Mouse (Mus musculus) bone marrow macrophage, adult 2 months (primary cell): ENCODE results near the gene Nt5c3b.

Experiments used
- CTCF ChIP-seq: IDR thresholded peaks from 2 replicates; pipeline ENCODE4 v1.5.1; 2012; ENCODE audit warnings: low read depth, mild to moderate bottlenecking, low read length, moderate library complexity
- POLR2A ChIP-seq: IDR thresholded peaks from 2 replicates; pipeline ENCODE4 v1.6.1; 2012; ENCODE audit warnings: mild to moderate bottlenecking, low read depth, low read length, borderline replicate concordance

DNA sequence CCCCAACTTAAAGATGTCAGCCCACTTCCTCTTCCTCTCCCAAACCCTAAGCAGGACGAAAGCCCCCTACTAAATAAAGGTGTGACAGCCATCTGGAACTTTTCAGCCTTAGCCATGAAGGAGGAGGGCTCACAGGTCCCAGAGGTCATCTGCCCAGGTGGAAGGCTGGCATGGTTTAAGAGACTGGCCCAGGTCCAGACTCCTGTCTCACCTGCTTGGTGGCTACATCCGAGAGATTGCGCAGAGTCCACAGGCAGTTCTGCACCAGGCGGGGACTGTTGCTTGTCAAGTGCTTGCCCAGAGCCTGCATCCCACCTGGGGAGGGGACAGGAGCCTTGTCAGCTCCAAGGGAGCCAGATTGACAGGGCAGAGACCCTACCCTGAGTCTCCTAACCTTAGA is 62.3 kb downstream of the Nt5c3b start:
- TF ChIP-seq POLR2A: no peak
- TF ChIP-seq CTCF: no peak
